Mouse (Mus musculus) CH12.LX (cell line): ENCODE measurements at regions not wholly inside any gene's neighbourhood (a gene's known extent, or its start where the extent isn't known, plus 50 kb on each side); places are given as distances from the start of the nearest gene placed in this dataset.

Source experiments
- DNase-seq: peaks from one replicate; pipeline ENCODE4 v3.0.0-alpha.2; 2013; ENCODE audit errors: extremely low read depth
- H3K27ac ChIP-seq: 2 replicates; pipeline ENCODE4 v1.5.1; 2012; ENCODE audit warnings: low read depth, mild to moderate bottlenecking, control low read depth, moderate library complexity; ENCODE audit not compliant: insufficient read depth
- H3K27me3 ChIP-seq: replicated peaks from 2 replicates; pipeline ENCODE3; 2012; ENCODE audit warnings: inconsistent platforms
- H3K36me3 ChIP-seq, 2 experiments: replicated peaks in 1 of 2; 2 replicates each; pipeline versions ENCODE3 to v1.6.1; 2012; ENCODE audit warnings: inconsistent platforms in 1 of 2, low read length in 1 of 2, mild to moderate bottlenecking in 1 of 2, mixed read lengths in 1 of 2, moderate library complexity in 1 of 2; ENCODE audit not compliant: control insufficient read depth in 1 of 2, insufficient read depth in 1 of 2
- H3K4me1 ChIP-seq, 2 experiments: 2 replicates each; pipeline ENCODE4 v1.6.1; 2012; ENCODE audit warnings: inconsistent platforms in 1 of 2, moderate library complexity in 1 of 2; ENCODE audit not compliant: insufficient read depth in 2 of 2, control insufficient read depth in 1 of 2
- H3K4me2 ChIP-seq: 2 replicates; pipeline ENCODE4 v1.6.1; 2012; ENCODE audit warnings: low read depth, mild to moderate bottlenecking, control low read depth; ENCODE audit not compliant: poor library complexity, insufficient read depth, severe bottlenecking
- H3K4me3 ChIP-seq, 3 experiments: fragments of 150-350 bp in 1 of 3; sonication (generic) in 1 of 3; replicated peaks in 1 of 3; 2 replicates each; pipeline versions ENCODE3 to v1.5.1; 2011 to 2012; ENCODE audit warnings: low read depth in 2 of 3, low read length in 2 of 3, mild to moderate bottlenecking in 2 of 3, moderate library complexity in 2 of 3, control low read depth in 1 of 3, improper control_type of control experiment in 1 of 3, inconsistent platforms in 1 of 3, mixed read lengths in 1 of 3; ENCODE audit not compliant: poor library complexity in 1 of 3
- H3K79me2 ChIP-seq: replicated peaks from 2 replicates; pipeline ENCODE4 v1.6.1; 2012; ENCODE audit warnings: mild to moderate bottlenecking, moderate library complexity; ENCODE audit not compliant: control insufficient read depth, poor library complexity, insufficient read depth, severe bottlenecking; ENCODE audit errors: extremely low read depth
- H3K9ac ChIP-seq: 2 replicates; pipeline ENCODE4 v1.6.1; 2012; ENCODE audit warnings: low read depth, mild to moderate bottlenecking, control low read depth, moderate library complexity; ENCODE audit not compliant: insufficient read depth
- H3K9me3 ChIP-seq: replicated peaks from 2 replicates; pipeline ENCODE3; 2012; ENCODE audit warnings: low read length, inconsistent platforms, mixed read lengths
- BHLHE40 ChIP-seq: IDR thresholded peaks from 2 replicates; pipeline ENCODE4 v1.6.1; 2011; ENCODE audit warnings: mild to moderate bottlenecking, low read depth, low read length, improper control_type of control experiment
- CHD1 ChIP-seq: IDR thresholded peaks from 2 replicates; pipeline ENCODE4 v1.6.1; 2012; ENCODE audit warnings: low read depth, low read length, improper control_type of control experiment, inconsistent platforms
- CTCF ChIP-seq, 2 experiments: IDR thresholded peaks in 1 of 2; conservative IDR thresholded peaks in 1 of 2; 2 replicates each; pipeline ENCODE4 v1.5.1; 2011 to 2012; ENCODE audit warnings: low read depth in 2 of 2, low read length in 2 of 2, improper control_type of control experiment in 1 of 2, inconsistent platforms in 1 of 2, mild to moderate bottlenecking in 1 of 2, moderate library complexity in 1 of 2
- E2F4 ChIP-seq: IDR thresholded peaks from 2 replicates; pipeline ENCODE4 v1.6.1; 2011; ENCODE audit warnings: low read depth, low read length, improper control_type of control experiment; ENCODE audit not compliant: insufficient replicate concordance
- EP300 ChIP-seq: IDR thresholded peaks from 2 replicates; pipeline ENCODE4 v1.6.1; 2011; ENCODE audit warnings: low read length, improper control_type of control experiment
- GABPA ChIP-seq: IDR thresholded peaks from 2 replicates; pipeline ENCODE4 v1.6.1; 2012; ENCODE audit warnings: low read depth, low read length, improper control_type of control experiment, inconsistent platforms; ENCODE audit not compliant: insufficient replicate concordance
- HCFC1 ChIP-seq: IDR thresholded peaks from 2 replicates; pipeline ENCODE4 v1.6.1; 2012; ENCODE audit warnings: low read depth, mild to moderate bottlenecking, inconsistent platforms, low read length, improper control_type of control experiment
- IRF4 ChIP-seq: IDR thresholded peaks from 2 replicates; pipeline ENCODE4 v1.6.1; 2014; ENCODE audit warnings: low read depth, mild to moderate bottlenecking, inconsistent platforms, low read length, improper control_type of control experiment
- JUN ChIP-seq: IDR thresholded peaks from 2 replicates; pipeline ENCODE4 v1.6.1; 2011; ENCODE audit warnings: low read depth, mild to moderate bottlenecking, low read length, improper control_type of control experiment, moderate library complexity; ENCODE audit not compliant: insufficient read depth
- KAT2A ChIP-seq: IDR thresholded peaks from 2 replicates; pipeline ENCODE4 v1.6.1; 2012; ENCODE audit warnings: low read length, improper control_type of control experiment, inconsistent platforms; ENCODE audit not compliant: insufficient replicate concordance
- MAFK ChIP-seq: IDR thresholded peaks from 2 replicates; pipeline ENCODE4 v1.6.1; 2011; ENCODE audit warnings: low read length, improper control_type of control experiment; ENCODE audit not compliant: insufficient replicate concordance
- MXI1 ChIP-seq: IDR thresholded peaks from 2 replicates; pipeline ENCODE4 v1.6.1; 2011; ENCODE audit warnings: mild to moderate bottlenecking, low read depth, low read length, improper control_type of control experiment
- PAX5 ChIP-seq: IDR thresholded peaks from 2 replicates; pipeline ENCODE4 v1.6.1; 2012; ENCODE audit warnings: low read length, inconsistent platforms, mixed read lengths
- RAD21 ChIP-seq: IDR thresholded peaks from 2 replicates; pipeline ENCODE4 v1.6.1; 2011; ENCODE audit warnings: low read depth, mild to moderate bottlenecking, low read length, improper control_type of control experiment, moderate library complexity
- SMC3 ChIP-seq: IDR thresholded peaks from 2 replicates; pipeline ENCODE4 v1.6.1; 2011; ENCODE audit warnings: low read depth, low read length, improper control_type of control experiment
- TBP ChIP-seq: conservative IDR thresholded peaks from 2 replicates; pipeline ENCODE4 v1.6.1; 2011; ENCODE audit warnings: low read depth, low read length, improper control_type of control experiment
- TCF12 ChIP-seq: IDR thresholded peaks from 2 replicates; pipeline ENCODE4 v1.6.1; 2014; ENCODE audit warnings: low read depth, mild to moderate bottlenecking, inconsistent platforms, low read length, improper control_type of control experiment
- USF2 ChIP-seq: conservative IDR thresholded peaks from 2 replicates; pipeline ENCODE4 v1.6.1; 2011; ENCODE audit warnings: low read depth, low read length, improper control_type of control experiment
- ZKSCAN1 ChIP-seq: IDR thresholded peaks from 2 replicates; pipeline ENCODE4 v1.6.1; 2012; ENCODE audit warnings: low read depth, inconsistent platforms, low read length, improper control_type of control experiment, borderline replicate concordance
- ZMIZ1 ChIP-seq: IDR thresholded peaks from 2 replicates; pipeline ENCODE4 v1.6.1; 2012; ENCODE audit warnings: low read depth, mild to moderate bottlenecking, inconsistent platforms, low read length, improper control_type of control experiment
- dilution Hi-C: fragments of 300-500 bp; cut with MboI; formaldehyde crosslinking; loops from 2 replicates; pipeline ENCODE4 v1.14.3; 2020; ENCODE audit warnings: low sequenced_read_pairs; ENCODE audit not compliant: extremely low pct_unique_long_range_greater_than_20kb, extremely low pct_ligation_motif_present
- in situ Hi-C: fragments of 300-500 bp; cut with MboI; formaldehyde crosslinking; loops from 3 replicates; pipeline ENCODE4 v1.14.3; 2019; ENCODE audit warnings: low sequenced_read_pairs, low pct_ligation_motif_present, low pct_unique_long_range_greater_than_20kb, mixed read lengths

DNA sequence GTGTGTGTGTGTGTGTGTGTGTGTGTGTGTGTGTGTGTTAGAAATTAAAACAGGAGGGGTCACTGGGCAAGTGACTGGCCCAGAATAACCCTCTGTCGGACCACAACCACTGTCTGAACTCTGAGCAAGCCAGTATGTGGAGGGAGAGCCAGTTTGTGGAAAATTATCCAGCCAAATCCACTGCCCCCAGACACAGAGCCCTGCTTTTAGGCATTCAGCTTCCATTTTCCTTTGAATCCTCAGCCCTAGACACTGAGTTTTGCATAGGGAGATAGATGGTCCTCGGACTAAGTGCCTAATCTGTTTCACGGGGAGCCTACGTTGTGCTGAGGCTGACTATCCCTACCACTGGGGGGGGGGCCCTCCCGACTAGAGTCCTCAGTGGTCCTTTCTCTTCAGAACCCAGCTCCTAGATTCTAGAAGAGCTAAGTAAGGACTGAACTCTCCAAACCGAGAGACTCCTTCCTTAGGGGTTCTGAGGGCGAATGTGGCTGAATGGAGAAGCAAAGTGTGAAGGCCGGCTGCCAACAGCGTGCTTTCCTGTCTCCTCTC lies 136.2 kb upstream of the Haao start:
- H3K4me3 ChIP-seq: no peak overlapping the region
- no peaks in the 10 kb centered on the region for H3K36me3 ChIP-seq
- H3K4me1 ChIP-seq: peaks cover 0 to 13% of the 10 kb centered on the region in 2 experiments; a peak in 2 of 4 replicates
- TF ChIP-seq ZMIZ1: no peak
- no peak for TF ChIP-seq SMC3
- TF ChIP-seq USF2: no peak
- no peak for TF ChIP-seq PAX5
- no peak for TF ChIP-seq EP300
- no peak for TF ChIP-seq GABPA
- TF ChIP-seq ZKSCAN1: no peak
- no peak for TF ChIP-seq BHLHE40
- no peak for TF ChIP-seq TBP
- no peak for TF ChIP-seq CHD1
- TF ChIP-seq TCF12: no peak
- TF ChIP-seq E2F4: no peak
- TF ChIP-seq JUN: no peak
- TF ChIP-seq MAFK: no peak
- TF ChIP-seq, all 38 proteins: peak for 0
- dilution Hi-C loops (no loop called here), in situ Hi-C loops (no loop called here)
- Histone ChIP-seq H3K9me3 (no peaks in the 10 kb centered on the region), H3K4me2 (no peak overlapping the region), H3K9ac (no peak overlapping the region), H3K27ac (no peak overlapping the region), H3K27me3 (peaks cover 3% of the 10 kb centered on the region), H3K79me2 (no peaks in the 10 kb centered on the region)
- DNase-seq: no peak

DNA sequence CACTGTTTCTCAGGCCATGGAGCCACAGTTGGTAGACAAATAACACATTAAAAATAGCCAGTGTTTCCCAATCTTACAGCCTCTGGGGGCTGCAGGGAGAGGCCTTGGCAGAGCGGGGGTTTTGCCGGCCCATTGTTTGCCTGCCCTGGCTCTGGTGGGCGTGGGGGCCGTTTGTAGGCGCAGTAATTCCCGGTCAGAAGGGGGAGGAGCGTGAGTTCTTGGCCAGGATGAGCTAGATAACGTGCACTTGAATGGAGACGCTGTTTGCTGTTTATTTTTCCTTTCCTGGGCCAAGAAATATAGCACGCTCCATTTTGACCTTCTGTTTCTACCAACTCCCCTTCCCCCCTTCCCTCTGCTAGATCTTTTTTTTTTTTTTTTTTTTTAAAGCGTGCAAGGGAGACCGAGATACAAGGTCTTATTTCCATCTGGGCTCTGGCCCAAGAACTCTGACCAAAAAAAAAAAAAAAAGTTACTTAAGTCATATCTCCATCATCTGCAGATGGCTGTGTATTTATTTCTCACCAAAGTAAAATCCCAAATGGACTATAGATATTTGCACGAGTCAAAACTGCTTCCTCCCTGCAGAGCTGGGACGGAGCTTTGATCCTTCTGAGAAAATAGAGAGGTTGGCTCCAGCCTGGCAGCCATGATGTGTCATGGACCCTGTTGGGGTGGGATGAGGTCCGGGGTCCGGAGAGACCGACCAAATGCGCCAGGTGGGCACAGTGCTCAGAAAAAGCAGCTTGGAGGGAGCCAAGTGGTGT lies 135.5 kb upstream of the Haao start:
- no peak for DNase-seq
- in situ Hi-C loops (no loop called here), dilution Hi-C loops (no loop called here)
- Histone ChIP-seq H3K27ac (no peak overlapping the region), H3K9me3 (no peaks in the 10 kb centered on the region), H3K4me2 (no peak overlapping the region), H3K4me1 (peaks cover 0 to 14% of the 10 kb centered on the region in 2 experiments; a peak in 2 of 4 replicates), H3K4me3 (no peak overlapping the region), H3K9ac (no peak overlapping the region), H3K27me3 (peaks cover 3% of the 10 kb centered on the region), H3K79me2 (no peaks in the 10 kb centered on the region), H3K36me3 (no peaks in the 10 kb centered on the region)
- TF ChIP-seq MXI1 (no peak), ZKSCAN1 (no peak), SMC3 (no peak), HCFC1 (no peak), RAD21 (no peak), JUN (no peak), CTCF (conservative IDR thresholded peaks at IDR 0.05 in 1 of 2, IDR thresholded peaks at IDR 0.05 in 1 of 2; ENCODE audit: low read depth in 2 of 2, low read length in 2 of 2) (no peak), EP300 (no peak), IRF4 (no peak), MAFK (no peak), KAT2A (no peak)
